Mouse (Mus musculus) hindbrain, postnatal 0 days (tissue): ENCODE measurements at regions not wholly inside any gene's neighbourhood (a gene's known extent, or its start where the extent isn't known, plus 50 kb on each side); places are given as distances from the start of the nearest gene placed in this dataset.

Experiments used
- ATAC-seq: fragments of 200-750 bp; cut with Nextera tagmentation; 2 replicates; pipeline ENCODE4 v1.8.0; 2017; ENCODE audit warnings: mild to moderate bottlenecking, moderate TSS enrichment, moderate library complexity
- DNase-seq: peaks from one replicate; pipeline ENCODE4 v3.0.0-alpha.2; 2015; ENCODE audit warnings: low spot score
- H3K27ac ChIP-seq: fragments of 300-500 bp; sonication (generic); 2 replicates; pipeline ENCODE4 v1.5.1; 2014; ENCODE audit warnings: mild to moderate bottlenecking
- H3K27me3 ChIP-seq: fragments of 300-500 bp; sonication (generic); 2 replicates; pipeline ENCODE4 v1.6.1; 2014; ENCODE audit warnings: low read length, mixed read lengths; ENCODE audit not compliant: insufficient read depth
- H3K36me3 ChIP-seq: fragments of 300-500 bp; sonication (generic); 2 replicates; pipeline ENCODE4 v1.6.1; 2014; ENCODE audit warnings: low read length, mixed read lengths; ENCODE audit not compliant: insufficient read depth
- H3K4me1 ChIP-seq: fragments of 300-500 bp; sonication (generic); 2 replicates; pipeline ENCODE4 v1.6.1; 2014; ENCODE audit warnings: antibody characterized with exemption, low read length, mixed read lengths; ENCODE audit not compliant: insufficient read depth
- H3K4me2 ChIP-seq: fragments of 300-500 bp; sonication (generic); 2 replicates; pipeline ENCODE4 v1.6.1; 2014; ENCODE audit warnings: low read depth, mild to moderate bottlenecking, low read length, moderate library complexity, mixed read lengths
- H3K4me3 ChIP-seq: fragments of 300-500 bp; sonication (generic); 2 replicates; pipeline ENCODE4 v1.5.1; 2014; ENCODE audit warnings: low read length
- H3K9ac ChIP-seq: fragments of 300-500 bp; sonication (generic); replicated peaks from 2 replicates; pipeline ENCODE4 v1.6.1; 2014; ENCODE audit warnings: mild to moderate bottlenecking, low read length, moderate library complexity, mixed read lengths
- H3K9me3 ChIP-seq: fragments of 300-500 bp; sonication (generic); 2 replicates; pipeline ENCODE4 v1.6.1; 2016; ENCODE audit warnings: low read length, mixed read lengths
- CTCF ChIP-seq: IDR thresholded peaks from 2 replicates; pipeline ENCODE4 v1.5.1; 2016; ENCODE audit warnings: antibody characterized with exemption, control low read depth, low read depth
- WGBS: fragments of 180-500 bp; shearing (Covaris S2); extraction: QIAGEN DNeasy Blood & Tissue Kit; methylation state at CpG from one replicate; pipeline ENCODE4 v1.1.7; 2014; 5-methylcytosine and 5-hydroxymethylcytosine counted together

DNA sequence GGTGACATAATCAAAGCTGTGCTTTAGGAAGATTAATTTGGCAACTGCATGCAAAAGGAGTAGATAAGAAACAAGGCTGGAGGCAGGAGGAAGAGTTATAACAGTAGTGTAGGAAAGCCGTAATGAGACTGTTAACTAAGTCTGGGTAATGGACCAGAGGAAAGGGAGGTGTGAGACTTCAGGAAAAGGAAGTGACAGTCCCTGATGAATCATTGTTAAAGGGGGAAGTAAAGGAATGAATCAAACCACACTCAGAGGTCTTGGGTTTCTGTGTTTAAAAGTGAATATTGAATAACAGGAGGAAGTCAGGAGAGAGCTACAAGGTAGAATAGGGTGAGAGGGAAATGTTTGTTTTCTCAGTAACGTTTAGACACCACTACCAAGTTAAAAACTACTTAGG is 1175.9 kb downstream of the Diaph3 start:
- whole genome bisulfite sequencing = 73% methylated on average over 2 of the region's 2 CpGs
- H3K36me3 ChIP-seq = no peaks in the 10 kb centered on the region
- H3K27ac ChIP-seq = no peak overlapping the region
- no peak for TF ChIP-seq CTCF
- H3K4me3 ChIP-seq = no peak overlapping the region
- no peaks in the 10 kb centered on the region for H3K9me3 ChIP-seq
- H3K4me2 ChIP-seq = no peak overlapping the region
- no peak overlapping the region for H3K9ac ChIP-seq
- no peaks in the 10 kb centered on the region for H3K27me3 ChIP-seq
- no peaks in the 10 kb centered on the region for H3K4me1 ChIP-seq
- DNase-seq (no peak), ATAC-seq (no peak)

DNA sequence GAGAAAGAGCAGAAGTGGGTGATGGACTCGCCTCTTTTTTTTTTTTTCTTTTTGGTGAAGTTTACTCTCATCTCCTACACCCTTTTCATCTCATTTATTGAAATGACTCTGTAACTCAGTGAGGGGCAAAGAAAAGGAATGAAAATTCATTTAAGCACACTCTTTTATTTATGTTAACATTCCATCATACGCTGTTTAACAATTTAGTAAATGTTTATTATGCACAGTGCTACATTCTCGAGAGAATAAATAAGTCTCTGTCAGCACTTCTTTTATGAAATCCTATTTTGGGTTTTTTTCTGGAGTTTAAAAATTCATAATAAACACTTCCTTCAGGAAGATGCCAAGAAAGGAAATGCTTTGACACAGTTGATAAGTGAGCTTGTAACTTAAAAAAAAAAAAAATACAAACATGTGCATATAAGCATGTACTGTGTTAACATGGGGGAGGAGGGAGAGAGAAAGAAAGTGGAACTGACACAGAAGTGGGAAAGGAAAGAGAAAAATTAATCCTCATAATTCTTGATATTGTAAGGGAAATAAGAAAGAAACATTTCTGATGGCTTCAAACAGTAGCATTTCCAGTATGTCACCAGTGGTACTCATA is 1195.2 kb downstream of the Diaph3 start:
- TF ChIP-seq CTCF = no peak
- no peaks in the 10 kb centered on the region for H3K36me3 ChIP-seq
- H3K9ac ChIP-seq = no peak overlapping the region
- H3K4me2 ChIP-seq = no peak overlapping the region
- H3K27ac ChIP-seq = no peak overlapping the region
- H3K4me3 ChIP-seq = no peak overlapping the region
- no peaks in the 10 kb centered on the region for H3K9me3 ChIP-seq
- no peaks in the 10 kb centered on the region for H3K4me1 ChIP-seq
- no peaks in the 10 kb centered on the region for H3K27me3 ChIP-seq
- ATAC-seq = no peak
- no peak for DNase-seq
- 64% methylated on average over 3 of the region's 3 CpGs for WGBS

DNA sequence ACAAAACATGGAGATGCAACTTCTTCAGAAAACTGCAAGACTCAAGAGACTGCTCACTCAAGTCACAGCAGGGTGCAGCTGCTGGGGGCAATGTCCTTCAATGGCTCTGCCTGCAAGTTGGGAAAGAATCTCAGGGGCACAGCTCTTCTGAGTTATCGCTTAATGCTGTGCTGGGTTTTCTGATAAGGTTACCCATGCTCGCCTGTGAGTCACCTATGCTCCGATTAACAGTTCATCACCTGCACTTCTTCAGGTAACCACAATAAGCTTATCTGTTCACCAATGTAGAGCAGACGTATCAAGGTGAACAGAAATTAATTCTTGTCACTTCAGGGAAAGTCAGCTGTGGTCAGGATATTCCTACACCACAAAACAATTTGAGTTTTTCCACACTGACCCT is 1198.2 kb downstream of the Diaph3 start:
- no peaks in the 10 kb centered on the region for H3K9me3 ChIP-seq
- H3K4me1 ChIP-seq = no peaks in the 10 kb centered on the region
- H3K27me3 ChIP-seq = no peaks in the 10 kb centered on the region
- no peak for TF ChIP-seq CTCF
- ATAC-seq (no peak), DNase-seq (no peak)
- WGBS = 86% methylated on average over 4 of the region's 4 CpGs
- no peak overlapping the region for H3K9ac ChIP-seq
- no peaks in the 10 kb centered on the region for H3K36me3 ChIP-seq
- no peak overlapping the region for H3K27ac ChIP-seq
- H3K4me3 ChIP-seq = no peak overlapping the region
- no peak overlapping the region for H3K4me2 ChIP-seq

DNA sequence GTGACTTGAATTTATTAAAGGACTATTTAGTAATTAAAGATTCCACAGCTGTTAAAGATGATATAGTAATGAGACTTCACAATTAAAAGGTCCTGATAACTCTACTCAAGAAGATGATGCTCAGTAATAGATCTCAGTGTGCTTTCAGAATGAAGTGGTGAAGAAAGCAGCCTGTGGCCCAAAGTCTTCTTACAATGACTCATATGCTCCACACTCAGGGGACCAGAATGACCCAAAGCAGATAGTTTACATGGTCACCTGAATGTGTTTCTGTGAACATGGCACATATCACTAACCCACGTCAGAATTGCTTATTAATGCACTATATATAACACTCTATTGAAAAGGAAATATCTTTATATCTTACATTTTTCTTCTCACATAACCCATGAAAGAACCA is 1200.5 kb downstream of the Diaph3 start:
- no peak overlapping the region for H3K9ac ChIP-seq
- no peaks in the 10 kb centered on the region for H3K27me3 ChIP-seq
- H3K4me1 ChIP-seq = no peaks in the 10 kb centered on the region
- WGBS = 89% methylated on average over 1 of the region's 1 CpGs
- H3K4me3 ChIP-seq = no peak overlapping the region
- no peak for DNase-seq
- H3K27ac ChIP-seq = no peak overlapping the region
- H3K9me3 ChIP-seq = no peaks in the 10 kb centered on the region
- no peak overlapping the region for H3K4me2 ChIP-seq
- no peaks in the 10 kb centered on the region for H3K36me3 ChIP-seq
- TF ChIP-seq CTCF = no peak
- ATAC-seq = no peak

DNA sequence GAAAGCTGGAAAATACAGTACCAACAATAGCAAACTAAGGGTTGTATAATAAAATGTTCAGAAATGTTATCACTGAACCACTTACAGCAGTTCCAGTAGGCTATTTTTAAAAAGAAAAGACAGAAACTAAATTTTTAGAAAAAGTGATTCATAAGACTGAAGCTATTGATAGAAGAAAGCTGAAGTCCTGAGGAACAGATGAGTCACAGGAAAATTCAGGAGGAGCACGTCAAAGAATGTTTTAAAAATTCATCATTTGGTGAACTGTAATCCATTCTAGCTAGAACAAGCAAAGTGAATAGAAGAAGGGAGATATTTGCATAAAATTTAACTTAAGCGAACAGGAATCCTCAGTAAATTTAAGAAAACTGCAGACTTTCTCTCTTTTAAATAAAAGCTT is 1205.9 kb downstream of the Diaph3 start:
- H3K4me2 ChIP-seq = no peak overlapping the region
- no peaks in the 10 kb centered on the region for H3K9me3 ChIP-seq
- WGBS = 85% methylated on average over 2 of the region's 2 CpGs
- H3K27me3 ChIP-seq = no peaks in the 10 kb centered on the region
- no peaks in the 10 kb centered on the region for H3K36me3 ChIP-seq
- ATAC-seq (no peak), DNase-seq (no peak)
- no peaks in the 10 kb centered on the region for H3K4me1 ChIP-seq
- H3K27ac ChIP-seq = no peak overlapping the region
- TF ChIP-seq CTCF = no peak
- H3K9ac ChIP-seq = no peak overlapping the region
- H3K4me3 ChIP-seq = no peak overlapping the region

DNA sequence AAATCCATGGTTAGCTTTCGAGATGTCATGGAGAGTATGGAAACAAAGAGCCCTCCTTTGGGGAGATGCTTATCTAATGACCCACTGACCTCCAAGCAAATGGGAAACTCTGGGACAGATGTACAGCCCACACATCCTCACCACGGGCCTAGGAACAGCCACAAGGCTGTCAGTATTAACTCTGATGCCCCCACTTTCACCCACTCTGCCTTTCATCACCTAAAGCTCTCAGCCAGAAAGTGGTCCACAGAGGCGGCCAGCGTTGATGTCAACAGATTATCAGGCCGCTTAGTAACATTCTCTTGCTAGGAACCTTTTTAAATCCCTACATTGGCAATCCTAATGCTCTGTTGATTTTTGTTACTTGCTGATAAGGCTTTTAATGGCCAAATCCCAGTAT is 1210.6 kb downstream of the Diaph3 start:
- ATAC-seq (no peak), DNase-seq (no peak)
- no peaks in the 10 kb centered on the region for H3K27me3 ChIP-seq
- no peak for TF ChIP-seq CTCF
- WGBS = 68% methylated on average over 5 of the region's 5 CpGs
- H3K4me3 ChIP-seq = no peak overlapping the region
- no peak overlapping the region for H3K4me2 ChIP-seq
- no peaks in the 10 kb centered on the region for H3K9me3 ChIP-seq
- H3K9ac ChIP-seq = no peak overlapping the region
- H3K36me3 ChIP-seq = no peaks in the 10 kb centered on the region
- no peak overlapping the region for H3K27ac ChIP-seq
- H3K4me1 ChIP-seq = no peaks in the 10 kb centered on the region

DNA sequence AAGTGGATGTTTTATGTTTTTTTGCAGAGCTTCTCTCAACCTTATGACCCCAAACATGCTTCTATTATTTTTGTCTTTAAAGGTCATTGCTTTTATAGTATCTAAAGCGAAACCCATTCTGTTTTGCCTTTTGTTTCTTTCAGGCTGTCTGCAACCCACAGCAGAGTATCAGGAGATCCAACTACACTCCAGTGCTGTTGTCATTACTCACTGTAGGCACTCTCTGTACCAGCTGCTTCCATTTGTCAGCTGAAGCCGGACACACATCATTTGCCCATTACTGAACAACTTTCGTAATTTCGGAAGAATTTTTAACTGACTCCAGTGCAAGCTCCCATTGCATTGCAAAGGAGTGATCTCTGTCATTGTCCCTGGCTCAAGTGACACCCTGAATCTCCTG is 1222.1 kb downstream of the Diaph3 start:
- Histone ChIP-seq H3K27me3 (no peaks in the 10 kb centered on the region), H3K27ac (no peak overlapping the region), H3K9me3 (no peaks in the 10 kb centered on the region), H3K36me3 (no peaks in the 10 kb centered on the region), H3K4me2 (no peak overlapping the region), H3K4me3 (no peak overlapping the region), H3K4me1 (no peaks in the 10 kb centered on the region), H3K9ac (no peak overlapping the region)
- no peak for DNase-seq
- TF ChIP-seq CTCF = no peak
- WGBS = 61% methylated on average over 4 of the region's 4 CpGs
- ATAC-seq = no peak
